Mouse (Mus musculus) CH12.LX (cell line): ENCODE measurements around the gene Slc44a4.

ENCODE experiments used
- CTCF ChIP-seq, 2 experiments: IDR thresholded peaks in 1 of 2; conservative IDR thresholded peaks in 1 of 2; 2 replicates each; pipeline ENCODE4 v1.5.1; 2011 to 2012; ENCODE audit warnings: low read depth in 2 of 2, low read length in 2 of 2, improper control_type of control experiment in 1 of 2, inconsistent platforms in 1 of 2, mild to moderate bottlenecking in 1 of 2, moderate library complexity in 1 of 2
- E2F4 ChIP-seq: IDR thresholded peaks from 2 replicates; pipeline ENCODE4 v1.6.1; 2011; ENCODE audit warnings: low read depth, low read length, improper control_type of control experiment; ENCODE audit not compliant: insufficient replicate concordance
- HCFC1 ChIP-seq: IDR thresholded peaks from 2 replicates; pipeline ENCODE4 v1.6.1; 2012; ENCODE audit warnings: low read depth, mild to moderate bottlenecking, inconsistent platforms, low read length, improper control_type of control experiment
- KAT2A ChIP-seq: IDR thresholded peaks from 2 replicates; pipeline ENCODE4 v1.6.1; 2012; ENCODE audit warnings: low read length, improper control_type of control experiment, inconsistent platforms; ENCODE audit not compliant: insufficient replicate concordance
- RCOR1 ChIP-seq: conservative IDR thresholded peaks from 2 replicates; pipeline ENCODE4 v1.6.1; 2012; ENCODE audit warnings: low read depth, mild to moderate bottlenecking, inconsistent platforms, low read length, improper control_type of control experiment
- TBP ChIP-seq: conservative IDR thresholded peaks from 2 replicates; pipeline ENCODE4 v1.6.1; 2011; ENCODE audit warnings: low read depth, low read length, improper control_type of control experiment

GRCm38 (mm10) chr17:34865981-34866380, 48.3 kb upstream of the Slc44a4 start:
- TF ChIP-seq CTCF (conservative IDR thresholded peaks at IDR 0.05 in 1 of 2, IDR thresholded peaks at IDR 0.05 in 1 of 2; ENCODE audit: low read depth in 2 of 2, low read length in 2 of 2) (no peak), RCOR1 (0 out of 2 replicates have a peak, but pooled peaks have one; percentile 34), TBP (no peak), E2F4 (no peak), KAT2A (no peak), HCFC1 (no peak)
